Mouse (Mus musculus) heart, adult 2 months (tissue): ENCODE results near the gene Atxn10.

ENCODE experiments used
- EP300 ChIP-seq: fragments of 200-500 bp; IDR thresholded peaks from 2 replicates; pipeline ENCODE4 v1.6.1; 2011; ENCODE audit warnings: low read depth, low read length, control low read depth; ENCODE audit not compliant: insufficient read depth
- POLR2A ChIP-seq: fragments of 200-500 bp; IDR thresholded peaks from 2 replicates; pipeline ENCODE4 v1.6.1; 2011; ENCODE audit warnings: mild to moderate bottlenecking, low read depth, low read length, control low read depth; ENCODE audit not compliant: insufficient read depth

DNA sequence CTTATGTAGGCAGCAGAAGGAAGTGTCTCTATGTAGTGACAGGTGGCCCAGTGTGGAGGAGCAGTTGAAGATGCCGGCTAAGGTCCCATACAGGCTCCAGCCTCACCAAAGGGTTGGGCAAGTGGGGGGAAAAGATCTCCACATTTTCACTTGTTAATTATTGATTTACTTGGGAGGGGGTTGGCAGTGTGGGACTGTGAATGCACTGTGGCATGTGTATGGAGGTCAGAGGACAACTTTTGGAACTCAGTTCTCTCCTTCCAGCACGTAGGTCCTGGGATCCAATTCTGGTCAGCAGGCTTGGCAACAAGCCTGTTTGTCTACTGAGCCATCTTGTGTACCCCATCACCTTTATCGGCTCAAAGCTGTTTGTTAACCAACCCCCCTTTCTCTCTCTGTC lies 39.5 kb upstream of the Atxn10 start:
- TF ChIP-seq POLR2A (no peak), EP300 (no peak)
